Mouse (Mus musculus): ENCODE measurements around the gene AC131692.1. TPM values are rescaled to one million over a fixed set of nuclear protein-coding genes. Genes with fewer than 3 reads are reported as not detected.

The AC131692.1 gene
- polyA plus RNA-seq, 1 experiment from 2014 or later, result 0.21 TPM

GRCm38 (mm10) chr19:6058513-6058912 is 35.7 kb upstream of the AC131692.1 start:
- no peak for ATAC-seq (ENCODE audit: borderline replicate concordance, extremely low read depth, low FRiP score, low TSS enrichment)
- Histone ChIP-seq H3K4me1 (peaks cover 41% of the 10 kb centered on the region), H3K36me3 (peaks cover 38% of the 10 kb centered on the region), H3K9me3 (no peaks in the 10 kb centered on the region), H3K27me3 (no peaks in the 10 kb centered on the region), H3K4me2 (peak overlapping the region; percentile 76), H3K27ac (peak overlapping the region; percentile 79; the same call in 1 of the 2 replicates), H3K4me3 (peak overlapping the region; percentile 79), H3K9ac (peak overlapping the region; percentile 90)
- 32% methylated on average over 5 of the region's 5 CpGs for WGBS

DNA sequence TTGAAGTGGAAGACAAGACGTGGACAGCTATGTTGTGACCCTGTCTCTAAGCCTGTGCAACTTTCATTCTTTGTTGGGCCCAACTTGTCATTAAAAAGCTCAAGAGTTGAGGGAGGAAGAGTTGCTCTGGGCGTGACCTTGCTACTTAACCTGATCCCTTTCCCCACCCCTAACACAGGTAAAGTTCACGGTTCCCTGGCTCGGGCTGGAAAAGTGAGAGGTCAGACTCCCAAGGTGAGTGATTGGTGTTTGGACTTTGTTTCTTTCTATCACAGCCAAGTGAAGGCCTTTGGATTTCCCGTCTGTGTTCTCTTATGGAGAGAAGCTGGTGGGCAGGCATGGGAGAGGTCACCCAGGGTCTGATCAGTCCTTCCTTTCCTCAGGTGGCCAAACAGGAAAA is 35.3 kb upstream of the AC131692.1 start:
- Histone ChIP-seq H3K9ac (peak overlapping the region; percentile 90), H3K4me2 (peak overlapping the region; percentile 76), H3K4me3 (peak overlapping the region; percentile 79), H3K36me3 (peaks cover 34% of the 10 kb centered on the region), H3K9me3 (no peaks in the 10 kb centered on the region), H3K27ac (no peak overlapping the region), H3K27me3 (no peaks in the 10 kb centered on the region), H3K4me1 (peaks cover 41% of the 10 kb centered on the region)
- WGBS, result 74% methylated on average over 5 of the region's 5 CpGs
- no peak for ATAC-seq (ENCODE audit: borderline replicate concordance, extremely low read depth, low FRiP score, low TSS enrichment)

DNA sequence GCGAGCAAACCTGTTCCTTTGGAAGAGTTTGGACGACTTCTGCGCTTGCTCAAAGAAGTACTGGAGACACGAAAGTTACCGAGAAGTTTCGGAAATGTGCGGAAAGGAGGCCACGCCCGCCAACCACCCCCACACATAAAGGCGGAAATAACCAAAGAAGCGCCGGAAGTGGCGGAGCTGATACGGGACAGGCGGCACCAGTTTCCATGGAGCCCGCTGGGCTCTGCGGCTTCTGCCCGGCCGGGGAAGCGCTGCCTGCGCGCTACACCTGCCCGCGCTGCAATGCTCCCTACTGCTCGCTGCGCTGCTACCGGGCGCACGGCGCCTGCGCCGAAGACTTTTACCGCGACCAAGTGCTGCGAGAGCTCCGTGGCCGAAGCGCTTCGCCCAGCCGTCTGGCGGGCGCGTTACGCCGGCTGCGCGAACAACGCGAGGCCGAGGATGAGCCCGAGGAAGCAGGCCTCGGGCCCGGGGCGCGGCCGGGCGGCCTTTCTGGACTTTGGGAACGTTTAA is 33.1 kb upstream of the AC131692.1 start, which contains the start of gene Znhit2:
Gene Znhit2, plus strand, starts transcription at position 172 of the 513 bp plus-strand sequence.
- Histone ChIP-seq H3K4me3 (peak within 1 kb of the TSS; percentile 90), H3K4me1 (peaks cover 40% of the 10 kb centered on the region), H3K4me2 (peak within 1 kb of the TSS; percentile 92), H3K27ac (peak within 1 kb of the TSS; percentile 95), H3K9me3 (no peaks in the 10 kb centered on the region), H3K9ac (peak within 1 kb of the TSS; percentile 88), H3K36me3 (peaks cover 16% of the 10 kb centered on the region), H3K27me3 (no peaks in the 10 kb centered on the region)
- under 1% methylated on average over 58 of the region's 58 CpGs for WGBS
- ATAC-seq (ENCODE audit: borderline replicate concordance, extremely low read depth, low FRiP score, low TSS enrichment), result peak; percentile 71

DNA sequence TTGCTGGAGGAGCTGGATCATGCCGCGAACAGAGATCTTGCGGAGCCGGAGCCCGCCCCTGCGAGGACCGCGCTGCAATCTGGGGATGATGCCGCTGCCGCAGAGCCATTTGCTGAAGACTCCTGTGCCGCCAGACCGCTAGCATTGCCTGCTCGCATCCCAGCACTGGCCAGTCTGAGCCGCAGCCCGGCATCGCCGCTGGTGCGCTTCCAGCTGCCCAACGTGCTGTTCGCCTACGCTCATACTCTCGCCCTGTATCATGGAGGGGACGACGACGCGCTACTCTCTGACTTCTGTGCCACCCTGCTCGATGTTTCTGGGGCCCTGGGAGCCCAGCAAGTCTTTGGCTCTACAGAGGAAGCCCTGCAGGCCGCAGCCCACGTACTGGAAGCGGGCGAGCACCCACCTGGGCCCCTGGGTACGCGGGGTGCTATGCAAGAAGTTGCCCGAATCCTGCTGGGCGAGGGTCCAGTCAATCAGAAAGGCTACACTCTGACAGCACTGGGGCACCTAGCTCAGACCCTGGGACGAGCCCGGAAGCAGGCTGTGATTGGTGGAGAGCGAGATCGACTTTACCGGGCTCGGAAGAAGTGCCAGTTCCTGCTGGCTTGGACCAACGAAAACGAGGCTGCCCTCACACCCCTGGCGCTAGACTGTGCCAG is 32.4 kb upstream of the AC131692.1 start:
- no peak for ATAC-seq (ENCODE audit: borderline replicate concordance, extremely low read depth, low FRiP score, low TSS enrichment)
- Histone ChIP-seq H3K4me2 (peak overlapping the region; percentile 92), H3K27me3 (no peaks in the 10 kb centered on the region), H3K9ac (peak overlapping the region; percentile 88), H3K27ac (peak overlapping the region; percentile 95), H3K4me3 (peak overlapping the region; percentile 90), H3K36me3 (peaks cover 16% of the 10 kb centered on the region), H3K9me3 (no peaks in the 10 kb centered on the region), H3K4me1 (peaks cover 38% of the 10 kb centered on the region)
- WGBS, result under 1% methylated on average over 37 of the region's 44 CpGs

DNA sequence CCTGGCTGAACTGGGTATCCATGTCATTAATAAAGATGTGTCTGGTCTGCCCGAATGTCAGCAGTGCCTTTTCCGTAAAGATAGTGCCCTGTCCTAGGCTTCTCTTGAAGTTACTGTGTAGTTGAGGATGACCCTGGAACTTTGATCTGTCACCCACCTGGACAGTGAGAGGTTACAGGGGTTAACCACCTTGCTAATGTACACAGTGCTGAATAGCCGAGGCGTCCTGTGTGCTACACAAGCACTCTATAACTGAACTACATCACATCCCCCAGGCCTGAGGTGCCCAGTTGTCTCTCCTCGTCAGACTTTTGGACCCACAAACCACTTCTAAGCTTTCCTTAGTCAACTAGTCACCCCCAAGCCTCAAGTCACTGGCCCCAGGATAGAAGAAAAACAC is 31.8 kb upstream of the AC131692.1 start:
- Histone ChIP-seq H3K27me3 (no peaks in the 10 kb centered on the region), H3K9me3 (no peaks in the 10 kb centered on the region), H3K36me3 (peaks cover 16% of the 10 kb centered on the region), H3K4me3 (peak overlapping the region; percentile 90), H3K4me1 (peaks cover 39% of the 10 kb centered on the region), H3K27ac (0 out of 2 replicates have a peak overlapping the region, but pooled peaks have one; percentile 95), H3K9ac (peak overlapping the region; percentile 88), H3K4me2 (peak overlapping the region; percentile 92)
- WGBS, result 42% methylated on average over 5 of the region's 5 CpGs
- ATAC-seq (ENCODE audit: borderline replicate concordance, extremely low read depth, low FRiP score, low TSS enrichment), result no peak

DNA sequence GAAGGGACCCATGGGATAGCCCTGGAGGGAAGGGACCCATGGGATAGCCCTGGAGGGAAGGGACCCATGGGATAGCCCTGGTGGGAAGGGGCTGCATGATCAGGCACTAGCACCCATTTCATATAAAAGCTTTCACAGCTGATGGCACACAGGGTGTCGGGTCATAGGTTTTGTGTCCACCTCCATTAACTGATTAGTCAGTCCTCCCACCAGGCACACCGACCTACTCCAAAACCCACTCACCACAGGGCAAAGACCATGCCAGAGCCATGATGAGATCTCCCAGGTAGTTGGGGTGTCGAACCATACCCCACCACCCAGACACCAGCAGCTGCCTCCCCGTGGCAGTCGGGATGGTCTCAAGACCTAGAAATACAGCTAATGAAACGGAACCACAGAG is 31.1 kb upstream of the AC131692.1 start:
- ATAC-seq (ENCODE audit: borderline replicate concordance, extremely low read depth, low FRiP score, low TSS enrichment), result no peak
- H3K4me1 ChIP-seq, result peaks cover 46% of the 10 kb centered on the region

GRCm38 (mm10) chr19:6066571-6066970 is 27.6 kb upstream of the AC131692.1 start:
- H3K9ac ChIP-seq, result peak overlapping the region; percentile 52
- H3K4me2 ChIP-seq, result peak overlapping the region; percentile 96
- peaks cover 29% of the 10 kb centered on the region for H3K36me3 ChIP-seq
- peak overlapping the region; percentile 54; the same call in 1 of the 2 replicates for H3K27ac ChIP-seq
- WGBS, result 28% methylated on average over 5 of the region's 5 CpGs
- ATAC-seq (ENCODE audit: borderline replicate concordance, extremely low read depth, low FRiP score, low TSS enrichment), result no peak
- H3K27me3 ChIP-seq, result no peaks in the 10 kb centered on the region
- H3K9me3 ChIP-seq, result no peaks in the 10 kb centered on the region
- peak overlapping the region; percentile 50 for H3K4me3 ChIP-seq
- peaks cover 34% of the 10 kb centered on the region for H3K4me1 ChIP-seq

More for the DNA sequence above, 31.1 kb upstream of the AC131692.1 start:
- Histone ChIP-seq H3K4me3 (0 out of 2 replicates have a peak overlapping the region, but pooled peaks have one; percentile 90), H3K4me2 (peak overlapping the region; percentile 92; the same call in 1 of the 2 replicates), H3K27me3 (no peaks in the 10 kb centered on the region), H3K9ac (no peak overlapping the region), H3K9me3 (no peaks in the 10 kb centered on the region), H3K36me3 (peaks cover 16% of the 10 kb centered on the region), H3K27ac (no peak overlapping the region)
- 88% methylated on average over 6 of the region's 6 CpGs for WGBS

DNA sequence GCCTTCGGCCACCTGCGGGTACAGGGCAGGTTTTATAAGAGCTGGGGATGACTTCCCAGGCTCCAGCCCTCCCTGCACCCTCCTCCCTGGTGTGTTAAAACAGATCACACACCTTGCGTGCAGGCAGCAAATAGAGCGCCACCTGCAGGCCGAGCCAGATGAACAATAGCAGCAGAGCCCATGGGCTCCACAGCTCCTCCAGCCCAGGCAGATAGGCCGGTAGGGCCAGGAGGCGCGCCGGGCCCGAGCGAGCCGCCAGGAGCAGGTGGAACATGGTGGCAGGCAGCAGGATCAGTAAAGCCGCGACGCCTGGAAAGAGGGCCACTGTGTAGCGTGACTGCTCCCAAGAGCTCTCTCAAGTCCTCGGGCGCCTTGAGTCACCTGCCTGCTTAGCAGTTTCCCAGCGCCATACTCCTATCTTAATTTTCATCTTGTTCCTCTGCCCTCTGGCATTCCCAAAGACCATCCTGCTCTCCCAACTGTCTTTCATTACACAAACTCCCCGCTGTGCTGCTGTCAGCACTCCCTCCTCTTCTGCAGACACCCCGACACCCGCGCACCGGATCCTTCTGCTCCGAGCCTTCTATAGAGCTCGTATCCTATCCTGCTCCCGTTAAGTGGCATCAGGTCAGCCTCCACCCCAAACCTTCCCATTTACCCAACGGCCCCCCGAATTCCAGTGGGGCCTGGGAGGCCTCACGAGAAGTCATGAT is 27.1 kb upstream of the AC131692.1 start:
- Histone ChIP-seq H3K4me2 (peak overlapping the region; percentile 96), H3K27ac (peak overlapping the region; percentile 54), H3K36me3 (peaks cover 29% of the 10 kb centered on the region), H3K9ac (peak overlapping the region; percentile 52), H3K9me3 (no peaks in the 10 kb centered on the region), H3K4me1 (peaks cover 29% of the 10 kb centered on the region), H3K4me3 (peak overlapping the region; percentile 50), H3K27me3 (no peaks in the 10 kb centered on the region)
- WGBS, result under 1% methylated on average over 30 of the region's 30 CpGs
- peak; percentile 36; the same call in 1 of the 2 replicates for ATAC-seq (ENCODE audit: borderline replicate concordance, extremely low read depth, low FRiP score, low TSS enrichment)

DNA sequence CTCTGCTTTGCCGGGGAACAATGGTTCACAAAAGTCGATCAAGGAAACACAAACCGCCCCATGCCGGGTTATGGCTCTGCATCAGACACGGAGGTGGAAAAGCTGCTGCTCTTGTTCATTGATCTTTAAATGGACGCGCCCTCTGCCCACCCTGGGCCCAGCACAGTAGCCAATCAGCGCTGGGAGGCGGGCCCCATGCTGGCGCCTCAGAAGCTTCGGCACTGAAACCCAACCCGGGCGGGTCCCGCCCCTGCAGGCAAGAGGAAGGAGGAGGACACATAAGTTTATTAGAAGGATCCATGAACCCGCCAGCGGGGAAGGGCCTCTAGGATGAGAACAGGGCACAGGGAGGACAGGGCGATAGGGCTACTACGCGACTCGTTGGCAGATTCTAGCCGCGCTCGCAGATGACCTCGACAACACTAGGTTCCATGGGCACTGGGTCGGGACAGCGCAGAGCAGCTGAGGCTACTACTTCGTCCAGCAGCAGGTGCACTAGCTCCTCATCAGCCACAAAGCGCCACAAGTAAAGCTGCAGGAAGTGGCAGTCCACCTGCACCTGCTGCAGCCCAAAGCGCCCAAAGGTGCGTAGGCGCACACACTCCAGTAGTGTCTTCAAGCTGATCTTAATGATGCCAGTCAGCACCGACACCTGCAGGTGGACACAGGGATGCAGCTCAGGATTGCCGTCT is 26.3 kb upstream of the AC131692.1 start, which contains the start of gene Tm7sf2:
Gene Tm7sf2, minus strand, starts transcription at position 650 of the 692 bp plus-strand sequence.
- Histone ChIP-seq H3K4me3 (peak within 1 kb of the TSS; percentile 50), H3K27ac (peak within 1 kb of the TSS; percentile 54), H3K4me1 (peaks cover 22% of the 10 kb centered on the region), H3K9ac (peak within 1 kb of the TSS; percentile 52), H3K27me3 (no peaks in the 10 kb centered on the region), H3K9me3 (no peaks in the 10 kb centered on the region), H3K36me3 (peaks cover 29% of the 10 kb centered on the region), H3K4me2 (peak within 1 kb of the TSS; percentile 96)
- 9% methylated on average over 33 of the region's 33 CpGs for WGBS
- peak; percentile 92 for ATAC-seq (ENCODE audit: borderline replicate concordance, extremely low read depth, low FRiP score, low TSS enrichment)

- Histone ChIP-seq H3K36me3 (peaks cover 29% of the 10 kb centered on the region), H3K9me3 (no peaks in the 10 kb centered on the region), H3K9ac (no peak overlapping the region), H3K4me2 (no peak overlapping the region), H3K27me3 (no peaks in the 10 kb centered on the region), H3K27ac (no peak overlapping the region), H3K4me1 (peaks cover 20% of the 10 kb centered on the region), H3K4me3 (no peak overlapping the region)
- no peak for ATAC-seq (ENCODE audit: borderline replicate concordance, extremely low read depth, low FRiP score, low TSS enrichment)
- WGBS, result 80% methylated on average over 4 of the region's 4 CpGs
Measured at GRCm38 (mm10) chr19:6068951-6069350, 25.3 kb upstream of the AC131692.1 start.

- H3K27me3 ChIP-seq, result no peaks in the 10 kb centered on the region
- H3K9ac ChIP-seq, result no peak overlapping the region
- peaks cover 29% of the 10 kb centered on the region for H3K36me3 ChIP-seq
- H3K4me1 ChIP-seq, result peaks cover 20% of the 10 kb centered on the region
- H3K4me3 ChIP-seq, result no peak overlapping the region
- no peak for ATAC-seq (ENCODE audit: borderline replicate concordance, extremely low read depth, low FRiP score, low TSS enrichment)
- H3K4me2 ChIP-seq, result no peak overlapping the region
- no peak overlapping the region for H3K27ac ChIP-seq
- 87% methylated on average over 10 of the region's 10 CpGs for WGBS
- H3K9me3 ChIP-seq, result no peaks in the 10 kb centered on the region
Measured at GRCm38 (mm10) chr19:6069851-6070250, 24.4 kb upstream of the AC131692.1 start.

Data from lung, embryonic 15.5 days (tissue).